Mouse (Mus musculus): ENCODE results near the gene F3. TPM values are rescaled to one million over a fixed set of nuclear protein-coding genes. Genes with fewer than 3 reads are reported as not detected.
A peak's percentile ranks its signal among the peaks of the same experiment; 100 is the strongest.
"Not testable (repeated sequence)": the region's sequence is repeated elsewhere in the genome, so short reads cannot be mapped to it uniquely, and the experiment has no call there.

Gene F3
- total and polyA plus RNA-seq, 3 experiments: not detected

GRCm38 (mm10) chr3:121762056-121762852, 38.9 kb downstream of the F3 start:
- no peak for TF ChIP-seq CTCF (IDR thresholded peaks at IDR 0.05; ENCODE audit: low read depth, low read length)
- no peak for TF ChIP-seq POLR2AphosphoS5 (IDR thresholded peaks at IDR 0.05; ENCODE audit: insufficient replicate concordance, low read depth, low read length)
- no peak for TF ChIP-seq TAL1 (conservative IDR thresholded peaks at IDR 0.05; ENCODE audit: low read depth, low read length)
- no peak for TF ChIP-seq GATA2 (IDR thresholded peaks at IDR 0.05; ENCODE audit: borderline replicate concordance, low read depth, low read length)
- TF ChIP-seq GATA1 (IDR thresholded peaks at IDR 0.05; ENCODE audit: borderline replicate concordance, low read length): no peak
- Histone ChIP-seq H3K9me3 (replicated peaks) (no peaks in the 10 kb centered on the region), H3K27me3 (ENCODE audit: insufficient read depth, low read length) (no peaks in the 10 kb centered on the region), H3K4me1 (ENCODE audit: insufficient read depth, low read depth, low read length) (peaks cover 10% of the 10 kb centered on the region), H3K4me3 (ENCODE audit: low read depth, low read length) (no peak overlapping the region), H3K36me3 (replicated peaks) (peaks cover 58% of the 10 kb centered on the region)
- DNase-seq (ENCODE audit: low spot score) (no peak), ATAC-seq (ENCODE audit: extremely low read depth, insufficient number of reproducible peaks, low FRiP score, poor library complexity, severe bottlenecking) (no peak)

DNA sequence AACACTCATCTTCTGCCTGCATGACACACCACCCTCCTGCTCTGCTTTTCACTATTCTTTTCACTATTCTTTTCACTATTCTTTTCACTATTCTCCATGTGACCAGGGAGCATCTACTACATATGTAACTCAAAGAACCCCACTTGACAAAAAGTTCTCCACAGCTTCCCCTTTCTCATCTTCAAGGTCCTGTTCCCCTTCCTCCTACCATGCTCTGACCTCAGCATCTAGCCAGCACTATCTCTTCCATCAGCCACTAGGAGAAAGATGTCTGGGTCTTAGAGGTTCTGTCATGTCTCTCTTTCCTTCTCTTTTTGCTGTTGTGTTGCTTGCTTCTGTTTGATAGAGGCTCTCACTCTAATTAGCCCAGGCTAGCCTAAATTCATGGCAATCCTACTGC, 42.7 kb downstream of the F3 start:
- peak; percentile 32; the same call in 1 of the 2 replicates for ATAC-seq (ENCODE audit: extremely low read depth, insufficient number of reproducible peaks, low FRiP score, poor library complexity, severe bottlenecking)

DNA sequence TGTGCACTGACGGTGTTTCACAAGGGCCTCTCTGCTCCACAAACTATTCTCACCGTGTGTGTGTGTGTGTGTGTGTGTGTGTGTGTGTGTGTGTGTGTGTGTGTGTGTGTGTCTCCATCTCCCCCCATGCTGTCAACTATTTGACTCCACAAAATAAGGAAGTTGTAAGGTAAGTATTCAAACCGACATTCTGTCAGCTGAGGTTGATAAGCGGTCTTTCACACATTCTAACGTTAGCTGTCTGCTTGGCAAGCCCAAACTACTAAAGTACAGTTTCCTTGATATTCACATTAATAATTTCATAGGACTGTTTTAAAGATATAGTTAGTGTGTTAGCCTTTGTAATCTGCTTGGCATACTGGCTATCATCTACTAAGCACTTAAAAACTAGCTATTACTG, 43.5 kb downstream of the F3 start:
- no peak for ATAC-seq (ENCODE audit: extremely low read depth, insufficient number of reproducible peaks, low FRiP score, poor library complexity, severe bottlenecking)
- no peaks in the 10 kb centered on the region for H3K27me3 ChIP-seq (ENCODE audit: insufficient read depth, low read length)
- peaks cover 15% of the 10 kb centered on the region for H3K4me1 ChIP-seq (ENCODE audit: insufficient read depth, low read depth, low read length)
- no peaks in the 10 kb centered on the region for H3K9me3 ChIP-seq (replicated peaks)
- no peak overlapping the region for H3K4me3 ChIP-seq (ENCODE audit: low read depth, low read length)
- no peak for TF ChIP-seq POLR2AphosphoS5 (IDR thresholded peaks at IDR 0.05; ENCODE audit: insufficient replicate concordance, low read depth, low read length)
- no peak for TF ChIP-seq GATA1 (IDR thresholded peaks at IDR 0.05; ENCODE audit: borderline replicate concordance, low read length)
- TF ChIP-seq CTCF (IDR thresholded peaks at IDR 0.05; ENCODE audit: low read depth, low read length): no peak
- no peak for TF ChIP-seq GATA2 (IDR thresholded peaks at IDR 0.05; ENCODE audit: borderline replicate concordance, low read depth, low read length)
- no peak for TF ChIP-seq TAL1 (conservative IDR thresholded peaks at IDR 0.05; ENCODE audit: low read depth, low read length)
- peaks cover 64% of the 10 kb centered on the region for H3K36me3 ChIP-seq (replicated peaks)
- DNase-seq (ENCODE audit: low spot score): no peak

More for the DNA sequence above, 42.7 kb downstream of the F3 start:
- Histone ChIP-seq H3K4me1 (ENCODE audit: insufficient read depth, low read depth, low read length) (peaks cover 15% of the 10 kb centered on the region), H3K27me3 (ENCODE audit: insufficient read depth, low read length) (no peaks in the 10 kb centered on the region), H3K36me3 (replicated peaks) (peaks cover 59% of the 10 kb centered on the region), H3K9me3 (replicated peaks) (no peaks in the 10 kb centered on the region), H3K4me3 (ENCODE audit: low read depth, low read length) (no peak overlapping the region)
- TF ChIP-seq GATA2 (IDR thresholded peaks at IDR 0.05; ENCODE audit: borderline replicate concordance, low read depth, low read length): no peak
- no peak for TF ChIP-seq GATA1 (IDR thresholded peaks at IDR 0.05; ENCODE audit: borderline replicate concordance, low read length)
- TF ChIP-seq CTCF (IDR thresholded peaks at IDR 0.05; ENCODE audit: low read depth, low read length): no peak
- no peak for TF ChIP-seq POLR2AphosphoS5 (IDR thresholded peaks at IDR 0.05; ENCODE audit: insufficient replicate concordance, low read depth, low read length)
- TF ChIP-seq TAL1 (conservative IDR thresholded peaks at IDR 0.05; ENCODE audit: low read depth, low read length): no peak
- DNase-seq (ENCODE audit: low spot score): no peak

DNA sequence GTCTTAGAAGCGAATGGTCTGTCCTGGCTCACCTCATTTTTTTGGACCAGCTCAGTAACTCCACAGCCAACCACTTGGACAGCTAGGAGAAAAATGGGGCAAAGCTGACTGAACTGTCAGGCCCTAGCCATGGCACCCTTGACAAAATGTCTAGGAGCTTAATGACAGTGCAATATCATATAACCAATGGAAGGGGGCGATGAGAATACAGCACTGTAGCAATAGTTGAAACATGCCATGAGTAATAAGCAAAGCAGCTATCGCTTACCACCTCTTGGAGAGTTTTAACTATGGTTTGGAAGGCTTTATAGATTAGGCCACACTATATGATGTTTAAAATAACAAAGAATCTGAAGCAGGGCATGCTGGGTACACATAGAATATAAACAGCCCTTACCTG, 45.4 kb downstream of the F3 start:
- H3K9me3 ChIP-seq (replicated peaks): no peaks in the 10 kb centered on the region
- peaks cover 67% of the 10 kb centered on the region for H3K36me3 ChIP-seq (replicated peaks)
- DNase-seq (ENCODE audit: low spot score): no peak
- peaks cover 15% of the 10 kb centered on the region for H3K4me1 ChIP-seq (ENCODE audit: insufficient read depth, low read depth, low read length)
- TF ChIP-seq TAL1 (conservative IDR thresholded peaks at IDR 0.05; ENCODE audit: low read depth, low read length) (no peak), GATA1 (IDR thresholded peaks at IDR 0.05; ENCODE audit: borderline replicate concordance, low read length) (no peak), CTCF (IDR thresholded peaks at IDR 0.05; ENCODE audit: low read depth, low read length) (peak; percentile 18; the same call in 1 of the 2 replicates), GATA2 (IDR thresholded peaks at IDR 0.05; ENCODE audit: borderline replicate concordance, low read depth, low read length) (no peak), POLR2AphosphoS5 (IDR thresholded peaks at IDR 0.05; ENCODE audit: insufficient replicate concordance, low read depth, low read length) (no peak)
- ATAC-seq (ENCODE audit: extremely low read depth, insufficient number of reproducible peaks, low FRiP score, poor library complexity, severe bottlenecking): peak; percentile 48; the same call in 1 of the 2 replicates
- no peaks in the 10 kb centered on the region for H3K27me3 ChIP-seq (ENCODE audit: insufficient read depth, low read length)
- no peak overlapping the region for H3K4me3 ChIP-seq (ENCODE audit: low read depth, low read length)

DNA sequence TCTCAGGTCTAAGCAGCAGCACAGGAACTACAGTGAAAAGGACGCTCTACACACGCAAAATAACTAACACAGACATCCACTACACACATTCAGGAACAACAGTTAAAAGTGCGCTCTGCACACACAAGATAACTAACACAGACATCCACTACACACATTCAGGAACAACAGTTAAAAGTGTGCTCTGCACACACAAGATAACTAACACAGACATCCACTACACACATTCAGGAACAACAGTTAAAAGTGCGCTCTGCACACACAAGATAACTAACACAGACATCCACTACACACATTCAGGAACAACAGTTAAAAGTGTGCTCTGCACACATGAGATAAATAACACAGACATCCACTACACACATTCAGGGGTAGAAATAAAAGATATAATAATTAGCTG, 50.0 kb downstream of the F3 start:
- not testable (repeated sequence) for ATAC-seq (ENCODE audit: extremely low read depth, insufficient number of reproducible peaks, low FRiP score, poor library complexity, severe bottlenecking); H3K4me1 ChIP-seq (ENCODE audit: insufficient read depth, low read depth, low read length); H3K9me3 ChIP-seq (replicated peaks); H3K4me3 ChIP-seq (ENCODE audit: low read depth, low read length); DNase-seq (ENCODE audit: low spot score); H3K27me3 ChIP-seq (ENCODE audit: insufficient read depth, low read length)
- peaks cover 49% of the 10 kb centered on the region for H3K36me3 ChIP-seq (replicated peaks)

- DNase-seq (ENCODE audit: low spot score) (no peak), ATAC-seq (ENCODE audit: extremely low read depth, insufficient number of reproducible peaks, low FRiP score, poor library complexity, severe bottlenecking) (peak; percentile 45; the same call in 1 of the 2 replicates)
- Histone ChIP-seq H3K36me3 (replicated peaks) (peaks cover 36% of the 10 kb centered on the region), H3K4me3 (ENCODE audit: low read depth, low read length) (no peak overlapping the region), H3K4me1 (ENCODE audit: insufficient read depth, low read depth, low read length) (no peaks in the 10 kb centered on the region), H3K9me3 (replicated peaks) (no peaks in the 10 kb centered on the region), H3K27me3 (ENCODE audit: insufficient read depth, low read length) (no peaks in the 10 kb centered on the region)
- TF ChIP-seq CTCF (IDR thresholded peaks at IDR 0.05; ENCODE audit: low read depth, low read length) (peak; percentile 36; the same call in 1 of the 2 replicates), GATA2 (IDR thresholded peaks at IDR 0.05; ENCODE audit: borderline replicate concordance, low read depth, low read length) (no peak), TAL1 (conservative IDR thresholded peaks at IDR 0.05; ENCODE audit: low read depth, low read length) (no peak)
Observed at GRCm38 (mm10) chr3:121777943-121778342, 54.6 kb downstream of the F3 start.
